Mouse (Mus musculus) splenic B cell, adult 2 months (primary cell): ENCODE measurements around the gene Bco1.
A peak's percentile ranks its signal among the peaks of the same experiment; 100 is the strongest.

Experiments
- DNase-seq: peaks from one replicate; pipeline ENCODE4 v3.0.0-alpha.2; 2011; ENCODE audit warnings: low read depth, low spot score
- H3K27me3 ChIP-seq: 2 replicates; pipeline ENCODE4 v1.6.1; 2012; ENCODE audit warnings: mild to moderate bottlenecking, low read length, moderate library complexity, mixed read lengths; ENCODE audit not compliant: control insufficient read depth, poor library complexity, insufficient read depth, severe bottlenecking
- H3K36me3 ChIP-seq: 2 replicates; pipeline ENCODE4 v1.6.1; 2012; ENCODE audit warnings: mild to moderate bottlenecking, low read length, moderate library complexity, mixed read lengths; ENCODE audit not compliant: control insufficient read depth, poor library complexity, insufficient read depth, severe bottlenecking

Gene Bco1

GRCm38 (mm10) chr8:117111641-117112040, 16.0 kb downstream of the Bco1 start:
- H3K27me3 ChIP-seq, result no peaks in the 10 kb centered on the region
- no peaks in the 10 kb centered on the region for H3K36me3 ChIP-seq
- no peak for DNase-seq

- no peak for DNase-seq
- no peaks in the 10 kb centered on the region for H3K36me3 ChIP-seq
- H3K27me3 ChIP-seq, result no peaks in the 10 kb centered on the region
Observed at GRCm38 (mm10) chr8:117112261-117112660, 16.6 kb downstream of the Bco1 start.

- DNase-seq, result no peak
- Histone ChIP-seq H3K27me3 (no peaks in the 10 kb centered on the region), H3K36me3 (no peaks in the 10 kb centered on the region)
Observed at GRCm38 (mm10) chr8:117115094-117115493, 19.4 kb downstream of the Bco1 start.

DNA sequence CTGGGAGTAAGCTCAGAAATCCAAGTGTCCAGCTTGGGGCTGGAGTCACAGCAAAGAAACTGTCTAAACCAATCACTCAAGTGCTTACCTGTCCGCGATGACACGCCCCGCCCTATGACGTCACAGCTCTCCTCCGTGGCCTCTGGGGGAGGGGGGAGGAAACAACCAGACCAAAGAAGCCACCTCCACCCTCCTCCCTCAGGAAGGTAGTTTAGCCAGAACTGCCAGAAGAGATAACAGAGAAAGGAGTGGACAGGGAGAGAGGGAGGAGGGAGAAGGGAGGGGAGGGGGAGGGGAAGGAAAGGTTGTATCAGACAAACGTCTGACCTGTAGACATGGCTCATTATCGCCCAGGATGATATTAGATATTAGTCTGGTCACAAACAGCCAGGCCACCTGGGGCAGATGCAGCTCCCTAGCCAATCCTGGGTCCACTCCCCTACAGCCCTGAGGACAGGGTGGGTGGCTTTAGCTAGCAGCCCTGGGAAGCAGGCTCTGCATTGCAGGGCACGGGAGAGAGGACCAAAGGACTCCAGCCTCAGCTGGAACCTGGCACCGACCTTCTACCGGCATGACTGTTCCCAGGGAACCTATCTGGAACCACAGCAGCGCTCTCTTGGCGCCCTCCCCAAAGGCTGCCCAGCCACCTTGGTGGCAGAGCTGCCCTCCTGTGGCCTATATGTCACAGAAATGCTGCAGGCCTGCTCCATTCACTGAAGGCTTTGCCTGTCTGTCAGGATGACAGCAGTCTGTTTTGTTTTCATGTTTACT, 20.2 kb downstream of the Bco1 start:
- H3K36me3 ChIP-seq, result no peaks in the 10 kb centered on the region
- H3K27me3 ChIP-seq, result no peaks in the 10 kb centered on the region
- peak; percentile 57 for DNase-seq

DNA sequence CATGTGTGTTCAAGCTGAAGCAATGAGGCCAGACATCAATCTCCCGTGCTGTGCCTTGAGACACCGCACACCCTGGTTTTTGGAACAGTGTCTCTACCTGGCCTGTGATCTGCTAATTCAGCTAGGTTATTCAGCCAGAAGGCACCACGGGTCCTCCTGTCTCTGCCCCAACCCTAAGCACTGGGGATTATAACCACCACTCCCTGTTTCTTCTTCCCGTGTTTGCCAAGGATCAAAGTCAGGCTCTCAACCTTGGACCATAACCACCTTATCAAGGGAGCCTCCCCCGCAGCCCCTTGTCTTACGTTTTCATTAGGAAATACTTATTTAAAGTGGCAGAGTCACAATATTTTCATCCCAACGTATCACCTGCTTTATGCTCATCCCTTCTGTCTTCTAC, 20.9 kb downstream of the Bco1 start:
- no peaks in the 10 kb centered on the region for H3K27me3 ChIP-seq
- no peaks in the 10 kb centered on the region for H3K36me3 ChIP-seq
- DNase-seq, result no peak

DNA sequence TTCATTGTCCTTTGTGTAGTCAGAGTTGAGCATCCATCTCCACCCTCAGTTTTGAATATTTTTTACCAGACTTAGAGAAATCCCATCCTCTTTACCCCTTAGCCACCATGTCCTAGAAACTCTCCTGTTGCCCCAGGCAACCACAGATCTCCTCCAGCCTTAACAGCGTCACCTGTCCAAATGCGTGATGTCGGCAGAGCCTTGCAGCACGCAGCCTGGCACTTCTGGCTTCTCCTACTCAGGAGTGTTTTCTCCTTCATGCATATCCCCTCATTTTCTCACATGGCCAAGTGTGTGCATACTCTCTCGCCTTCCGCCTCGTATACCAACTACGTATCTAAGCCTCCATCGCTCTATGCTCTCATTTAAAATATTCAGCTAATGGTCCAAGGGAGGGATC, 22.8 kb downstream of the Bco1 start:
- Histone ChIP-seq H3K27me3 (no peaks in the 10 kb centered on the region), H3K36me3 (no peaks in the 10 kb centered on the region)
- no peak for DNase-seq

DNA sequence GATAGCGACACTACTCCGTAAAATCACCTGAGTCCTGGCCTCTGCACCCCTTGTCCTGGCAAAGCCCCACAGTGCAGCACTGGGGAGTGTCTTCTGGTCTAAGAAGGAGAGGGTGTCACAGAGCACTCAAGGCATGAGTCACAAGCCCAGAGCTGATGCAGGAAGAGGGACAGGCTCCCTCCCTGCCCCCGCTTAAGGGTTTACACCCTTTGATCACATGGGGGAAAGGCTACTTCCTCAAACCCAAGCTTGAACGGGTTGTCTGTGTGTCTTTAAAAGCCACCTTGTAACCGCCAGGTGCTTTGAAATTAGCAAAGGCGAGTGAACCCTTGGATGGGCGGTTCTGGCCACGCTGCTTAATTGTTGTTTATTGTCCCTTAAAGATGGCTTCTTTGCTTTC, 25.6 kb downstream of the Bco1 start:
- Histone ChIP-seq H3K27me3 (no peaks in the 10 kb centered on the region), H3K36me3 (no peaks in the 10 kb centered on the region)
- peak; percentile 83 for DNase-seq

DNA sequence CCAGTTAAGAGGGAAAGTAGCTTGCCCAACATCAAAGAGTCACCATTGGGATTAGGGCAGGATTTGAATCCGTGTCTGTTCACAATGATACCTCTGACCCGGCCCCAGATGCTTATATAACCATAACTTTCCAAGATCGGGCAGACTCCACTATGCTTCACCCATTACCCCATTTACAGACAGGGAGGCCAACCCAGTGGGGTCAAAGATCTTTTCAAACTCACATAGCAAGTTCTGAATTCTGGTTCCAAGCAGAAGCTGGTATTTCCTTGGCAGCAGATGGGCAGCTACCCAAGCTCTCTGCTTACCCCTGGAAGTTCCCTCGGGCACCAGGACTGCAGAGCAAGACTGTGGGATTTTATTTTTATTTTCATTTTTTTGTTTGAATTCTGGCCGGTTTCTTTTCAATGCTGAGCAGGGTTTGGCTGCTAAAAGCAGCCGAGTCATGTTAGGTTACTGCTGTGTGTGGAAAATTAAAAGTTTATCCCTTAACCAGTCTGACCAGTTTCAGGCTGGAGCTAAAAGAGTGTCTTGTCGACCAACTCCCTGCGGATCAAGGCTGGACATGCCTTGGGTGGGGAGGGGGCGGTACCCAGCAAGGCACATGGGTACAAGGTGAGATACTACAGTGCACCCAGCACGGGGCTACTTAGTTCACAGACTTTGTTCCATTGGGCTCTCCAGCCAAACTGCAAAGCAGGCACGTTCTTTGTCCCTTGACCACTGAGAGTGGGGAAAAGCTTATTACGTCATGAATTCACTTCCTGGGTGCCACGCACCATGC, 28.4 kb downstream of the Bco1 start:
- no peaks in the 10 kb centered on the region for H3K27me3 ChIP-seq
- H3K36me3 ChIP-seq, result no peaks in the 10 kb centered on the region
- no peak for DNase-seq

- H3K36me3 ChIP-seq, result no peaks in the 10 kb centered on the region
- no peaks in the 10 kb centered on the region for H3K27me3 ChIP-seq
- DNase-seq, result no peak
Observed at GRCm38 (mm10) chr8:117125854-117126253, 30.2 kb downstream of the Bco1 start.

DNA sequence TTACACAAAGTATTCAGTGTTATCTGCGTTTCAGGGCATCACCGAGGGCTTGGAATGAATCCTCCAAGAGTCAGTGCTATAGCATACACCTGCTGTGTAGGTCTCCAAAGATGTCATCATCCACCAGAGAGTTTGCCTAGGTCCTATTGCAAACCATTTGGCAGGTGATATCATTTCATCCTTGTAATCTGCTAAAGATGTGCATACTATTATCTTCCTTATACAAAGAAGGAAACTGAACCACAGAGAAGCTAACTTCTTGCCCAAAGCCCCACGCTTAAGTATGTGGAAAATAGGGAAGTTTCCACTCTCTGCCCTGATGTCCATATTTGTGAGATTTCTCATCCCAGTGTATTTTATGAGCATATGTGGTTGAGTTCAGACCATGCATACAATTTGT, 30.8 kb downstream of the Bco1 start:
- no peak for DNase-seq

DNA sequence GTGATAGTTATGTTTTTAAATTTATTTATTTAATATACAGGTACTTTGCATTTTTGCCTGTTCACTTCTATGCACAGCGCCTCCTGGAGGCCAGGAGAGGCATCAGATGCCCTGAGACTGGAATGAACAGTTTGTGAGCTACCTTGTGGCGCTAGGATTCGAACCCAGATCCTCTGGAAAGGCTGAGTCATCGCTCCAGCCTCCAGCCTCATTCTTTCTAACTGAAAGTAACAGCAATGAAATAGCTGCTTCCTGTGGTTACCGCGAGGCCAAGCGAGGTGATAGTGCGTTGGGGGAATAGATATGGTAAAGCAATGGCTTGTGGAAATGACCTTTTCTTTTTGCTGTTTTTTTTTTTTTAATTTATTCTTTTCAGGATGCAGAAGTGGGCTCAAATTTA, 31.4 kb downstream of the Bco1 start:
- DNase-seq, result peak; percentile 32
- H3K27me3 ChIP-seq, result no peaks in the 10 kb centered on the region

More for the DNA sequence above, 30.8 kb downstream of the Bco1 start:
- H3K27me3 ChIP-seq, result no peaks in the 10 kb centered on the region
- no peaks in the 10 kb centered on the region for H3K36me3 ChIP-seq

GRCm38 (mm10) chr8:117133702-117134101, 38.0 kb downstream of the Bco1 start:
- no peaks in the 10 kb centered on the region for H3K36me3 ChIP-seq
- H3K27me3 ChIP-seq, result no peaks in the 10 kb centered on the region
- no peak for DNase-seq

More for the DNA sequence above, 31.4 kb downstream of the Bco1 start:
- no peaks in the 10 kb centered on the region for H3K36me3 ChIP-seq

GRCm38 (mm10) chr8:117136351-117136750, 40.7 kb downstream of the Bco1 start:
- Histone ChIP-seq H3K36me3 (no peaks in the 10 kb centered on the region), H3K27me3 (no peaks in the 10 kb centered on the region)
- DNase-seq, result no peak

DNA sequence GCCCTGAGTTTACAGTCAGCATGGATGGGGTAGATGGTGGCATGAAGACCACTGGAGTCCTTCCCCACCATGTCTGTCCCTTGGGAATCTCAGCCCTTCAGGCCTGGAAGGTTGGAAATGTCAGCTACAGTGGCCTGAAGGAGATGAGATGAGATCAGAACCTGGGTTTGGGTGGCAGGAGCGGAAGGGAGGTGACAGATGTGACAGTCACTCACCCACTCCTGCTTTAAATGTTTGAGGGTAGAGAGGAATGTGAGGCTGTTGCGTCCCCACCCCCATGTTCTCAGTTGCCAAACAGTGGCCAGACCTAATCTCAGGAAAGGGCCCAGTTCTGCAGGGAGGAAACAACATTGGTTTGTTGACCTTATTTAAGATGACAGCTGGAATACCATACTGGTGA, 41.1 kb downstream of the Bco1 start:
- no peak for DNase-seq
- Histone ChIP-seq H3K36me3 (no peaks in the 10 kb centered on the region), H3K27me3 (no peaks in the 10 kb centered on the region)

DNA sequence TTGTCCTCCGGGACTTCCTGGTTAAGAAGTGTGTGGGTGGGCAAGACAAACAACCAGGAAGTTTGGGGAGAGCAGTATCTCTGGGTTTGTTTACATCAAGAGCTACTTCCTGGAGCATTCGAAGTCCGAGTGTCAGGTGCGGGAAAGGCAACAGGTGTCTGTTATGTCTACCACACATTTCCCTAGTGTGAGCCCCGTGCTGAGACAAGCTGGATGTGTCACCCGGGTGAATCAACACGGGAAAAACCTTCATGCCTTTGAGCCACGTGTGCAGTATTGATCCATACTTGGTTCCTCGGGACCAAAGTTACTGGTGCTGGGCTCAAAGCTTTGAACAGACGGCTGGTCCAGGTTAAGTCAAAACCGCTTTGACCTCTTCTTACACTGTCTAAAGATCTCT, 41.7 kb downstream of the Bco1 start:
- Histone ChIP-seq H3K27me3 (no peaks in the 10 kb centered on the region), H3K36me3 (no peaks in the 10 kb centered on the region)
- DNase-seq, result no peak
